Mouse (Mus musculus) brain, embryonic 14.5 days (tissue): ENCODE measurements around the gene D1Ertd622e.

Source experiments
- CTCF ChIP-seq: fragments of 200-500 bp; IDR thresholded peaks from 2 replicates; pipeline ENCODE4 v1.5.1; 2012; ENCODE audit warnings: inconsistent platforms, mild to moderate bottlenecking, moderate library complexity, borderline replicate concordance; ENCODE audit not compliant: insufficient read depth, insufficient read length; ENCODE audit errors: extremely low read depth
- POLR2A ChIP-seq: fragments of 200-500 bp; IDR thresholded peaks from 2 replicates; pipeline ENCODE4 v1.6.1; 2012; ENCODE audit warnings: mild to moderate bottlenecking, inconsistent platforms, borderline replicate concordance; ENCODE audit not compliant: poor library complexity, insufficient read depth, insufficient read length, severe bottlenecking; ENCODE audit errors: extremely low read depth

GRCm38 (mm10) chr1:97704646-97705045, 42.8 kb upstream of the D1Ertd622e start:
- TF ChIP-seq CTCF (no peak), POLR2A (no peak)
